Mouse (Mus musculus): ENCODE data around the gene Olfr146. TPM values are rescaled to one million over a fixed set of nuclear protein-coding genes. Genes with fewer than 3 reads are reported as not detected.

Gene Olfr146
- total RNA-seq (2021), result not detected
- long read RNA-seq, result 0 reads

GRCm38 (mm10) chr9:39023277-39023676, at the start of gene Olfr146:
Olfr146 (minus strand) TSS chr9:39023377.
- no peak for DNase-seq (ENCODE audit: low spot score in 2 of 2)

GRCm38 (mm10) chr9:39064851-39065250, 41.7 kb upstream of the Olfr146 start, which contains the start of gene Olfr937:
Olfr937 (minus strand) TSS chr9:39064951.
- no peak for DNase-seq (ENCODE audit: low spot score in 2 of 2)

- no peak for DNase-seq (ENCODE audit: low spot score in 2 of 2)
Observed at GRCm38 (mm10) chr9:38999583-38999982, 23.6 kb downstream of the Olfr146 start, which contains the start of gene Olfr935. Olfr935 (minus strand) TSS chr9:38999683.

GRCm38 (mm10) chr9:38988215-38988614, 35.0 kb downstream of the Olfr146 start, which contains the start of gene Olfr934:
Olfr934 (minus strand) TSS chr9:38988315.
- no peak for DNase-seq (ENCODE audit: low spot score in 2 of 2)

GRCm38 (mm10) chr9:38972013-38972412, 51.2 kb downstream of the Olfr146 start, which contains the start of gene Olfr933:
Olfr933 (plus strand) TSS chr9:38972313.
- DNase-seq (ENCODE audit: low spot score in 2 of 2), result no peak

Small RNA genes lying within 50 kb of the gene (microRNA-seq; reads per million reads assigned to microRNA genes)
- gene Gm25529, result 0 reads per million in 2 experiments

Other genes starting within 250 kb of the Olfr146 start
- gene Olfr922, start 208.8 kb downstream of the Olfr146 start, total RNA-seq (2021), result not detected
- not detected for gene Olfr923, start 196.8 kb downstream of the Olfr146 start, total RNA-seq (2021)
- gene Olfr924, start 178.9 kb downstream of the Olfr146 start, total RNA-seq (2021), result not detected
- not detected for gene Olfr26, start 168.3 kb downstream of the Olfr146 start, total RNA-seq (2021)
- gene Olfr926, start 146.3 kb downstream of the Olfr146 start, total RNA-seq (2021), result not detected
- not detected for gene Olfr930, start 93.6 kb downstream of the Olfr146 start, total RNA-seq (2021)
- not detected for gene Olfr933, start 51.1 kb downstream of the Olfr146 start, total RNA-seq (2021)
- gene Olfr934, start 35.1 kb downstream of the Olfr146 start, total RNA-seq (2021), result not detected
- gene Olfr935, start 23.7 kb downstream of the Olfr146 start, total RNA-seq (2021), result not detected
- gene Olfr937, start 41.6 kb upstream of the Olfr146 start, total RNA-seq (2021), result not detected
- gene Olfr938, start 55.5 kb upstream of the Olfr146 start, total RNA-seq (2021), result not detected
- not detected for gene Olfr27, start 104.8 kb upstream of the Olfr146 start, total RNA-seq (2021)
- not detected for gene Olfr943, start 142.9 kb upstream of the Olfr146 start, total RNA-seq (2021)
- gene Olfr944, start 178.5 kb upstream of the Olfr146 start, total RNA-seq (2021), result not detected
- gene Olfr1537, start 226.6 kb upstream of the Olfr146 start, total RNA-seq (2021), result not detected